Mouse (Mus musculus) forebrain, embryonic 11.5 days (tissue): Measurements from ENCODE around the gene Ranbp1. TPM values are rescaled to one million over a fixed set of nuclear protein-coding genes. Genes with fewer than 3 reads are reported as not detected.

Experiments
- microRNA counts: library from miRNA; unstranded; fragments of <30 nt; microRNA quantifications from one replicate; lab custom pipeline; 2015
- microRNA-seq: library from miRNA; unstranded; fragments of <30 nt; microRNA quantifications from one replicate; pipeline ENCODE4, GENCODE M21; 2016; ENCODE audit not compliant: insufficient number of aligned reads
- polyA plus RNA-seq: library from polyadenylated mRNA; unstranded; fragments of >200 nt; fragmentation: Nextera tagmentation; extraction: Ambion mirVana; gene quantifications from 2 replicates; pipeline ENCODE4 v1.2.1, GENCODE M21; 2014

Ranbp1 gene
- polyA plus RNA-seq, 1 experiment from 2014 or later: 1,252 TPM

MicroRNA genes within 50 kb of the gene (microRNA counts, 519-probe panel; counts per million panel counts)
- 31.2 counts per million for microRNA mmu-miR-1306 (lab: Ali Mortazavi, UCI)

Small RNA genes within 50 kb of the gene (microRNA-seq; reads per million reads assigned to microRNA genes)
- gene Gm24572 (16.0 reads per million, percentile 10 among the genes with 10 or more reads in this experiment), gene Mir1306 (635 reads per million, percentile 62 among the genes with 10 or more reads in this experiment)

Other genes with a start within 250 kb of the Ranbp1 start
- 134 and 148 TPM in 2 replicates for gene Dgcr6, start 195.9 kb downstream of the Ranbp1 start, polyA plus RNA-seq
- gene Prodh, start 158.5 kb downstream of the Ranbp1 start, polyA plus RNA-seq: 10.2 and 12.2 TPM in 2 replicates
- 3.2 and 4.0 TPM in 2 replicates for gene Rtn4r, start 121.1 kb downstream of the Ranbp1 start, polyA plus RNA-seq
- not detected in 2 replicates for gene Ccdc188, start 30.9 kb downstream of the Ranbp1 start, polyA plus RNA-seq
- gene Zdhhc8, start 13.6 kb downstream of the Ranbp1 start, polyA plus RNA-seq: 15.8 and 18.6 TPM in 2 replicates
- 110 TPM in 2 replicates for gene Trmt2a, start 53 bp downstream of the Ranbp1 start, polyA plus RNA-seq
- 6.2 TPM in 1 of 2 replicates, not detected in the other for gene Gm49776, start 9.6 kb upstream of the Ranbp1 start, polyA plus RNA-seq
- gene Dgcr8, start 40.5 kb upstream of the Ranbp1 start, polyA plus RNA-seq: 49.1 and 52.4 TPM in 2 replicates
- 39.1 and 40.4 TPM in 2 replicates for gene Tango2, start 99.4 kb upstream of the Ranbp1 start, polyA plus RNA-seq
- gene Arvcf, start 99.5 kb upstream of the Ranbp1 start, polyA plus RNA-seq: 99.4 and 103 TPM in 2 replicates
- 24.8 and 26.7 TPM in 2 replicates for gene Txnrd2, start 177.7 kb upstream of the Ranbp1 start, polyA plus RNA-seq
- 53.6 and 55.2 TPM in 2 replicates for gene Comt, start 178.1 kb upstream of the Ranbp1 start, polyA plus RNA-seq
- 14.9 and 17.7 TPM in 2 replicates for gene Gnb1l, start 250.0 kb upstream of the Ranbp1 start, polyA plus RNA-seq